Mouse (Mus musculus): ENCODE data around the gene Zfhx2. TPM values are rescaled to one million over a fixed set of nuclear protein-coding genes. Genes with fewer than 3 reads are reported as not detected.
A peak's percentile ranks its signal among the peaks of the same experiment; 100 is the strongest.

The Zfhx2 gene
- polyA plus RNA-seq, 1 experiment, result 0.98 TPM

DNA sequence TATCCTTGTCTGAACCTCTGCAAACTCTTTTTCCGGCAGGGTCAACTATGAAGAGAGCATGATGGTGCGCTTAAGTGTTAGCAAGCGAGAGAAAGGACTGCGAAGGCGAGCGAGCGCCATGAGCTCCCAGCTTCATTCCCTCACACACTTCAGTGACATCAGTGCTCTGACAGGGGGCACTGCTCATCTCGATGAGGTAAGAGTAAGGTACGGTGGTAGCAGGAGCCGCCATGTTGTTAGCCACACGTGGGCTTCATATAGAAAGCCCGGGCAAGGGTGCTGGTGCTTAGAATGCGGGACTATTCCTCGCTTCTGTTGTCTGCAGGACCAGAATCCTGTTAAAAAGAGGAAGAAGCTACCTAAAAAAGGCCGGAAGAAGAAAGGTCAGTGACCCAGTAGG, 69.1 kb downstream of the Zfhx2 start:
- Histone ChIP-seq H3ac (ENCODE audit: control insufficient read depth, insufficient read length) (no peak overlapping the region), H3K79me2 (ENCODE audit: control insufficient read depth, insufficient read depth) (no peaks in the 10 kb centered on the region), H3K36me3 (ENCODE audit: control insufficient read depth, insufficient read depth) (peaks cover 30% of the 10 kb centered on the region), H3K4me2 (ENCODE audit: low read depth) (no peak overlapping the region), H3K27me3 (ENCODE audit: control insufficient read depth, insufficient read depth, insufficient read length) (no peaks in the 10 kb centered on the region), H3K4me3 (no peak overlapping the region)
- TF ChIP-seq USF1 (IDR thresholded peaks at IDR 0.05; ENCODE audit: low read depth), result no peak
- TF ChIP-seq POLR2A (IDR thresholded peaks at IDR 0.05; ENCODE audit: insufficient read length, low read depth), result no peak
- no peak for TF ChIP-seq E2F4 (IDR thresholded peaks at IDR 0.05; ENCODE audit: insufficient read depth)
- no peak for TF ChIP-seq REST (IDR thresholded peaks at IDR 0.05; ENCODE audit: insufficient read depth, insufficient read length)
- TF ChIP-seq MYOG (IDR thresholded peaks at IDR 0.05; ENCODE audit: control insufficient read depth in 1 of 3, insufficient read depth in 1 of 3, insufficient read length in 2 of 3, low read depth in 2 of 3), result no peak
- TF ChIP-seq SRF (IDR thresholded peaks at IDR 0.05; ENCODE audit: control insufficient read depth, insufficient read length, low read depth), result no peak
- TF ChIP-seq CEBPB (IDR thresholded peaks at IDR 0.05; ENCODE audit: insufficient read depth, poor library complexity, severe bottlenecking), result no peak
- TF ChIP-seq POLR2AphosphoS2 (IDR thresholded peaks at IDR 0.05; ENCODE audit: insufficient read length, low read depth), result no peak
- TF ChIP-seq MYOD1 (IDR thresholded peaks at IDR 0.05; ENCODE audit: control insufficient read depth in 1 of 3, insufficient read length in 2 of 3, low read depth in 2 of 3), result no peak
- TF ChIP-seq MAX (IDR thresholded peaks at IDR 0.05; ENCODE audit: low read depth), result no peak
- no peak for TF ChIP-seq TCF3 (IDR thresholded peaks at IDR 0.05; ENCODE audit: insufficient read length, low read depth)

- H3K27me3 ChIP-seq (ENCODE audit: control insufficient read depth, insufficient read depth, insufficient read length), result no peaks in the 10 kb centered on the region
- peaks cover 25% of the 10 kb centered on the region for H3K36me3 ChIP-seq (ENCODE audit: control insufficient read depth, insufficient read depth)
- H3ac ChIP-seq (ENCODE audit: control insufficient read depth, insufficient read length), result no peak overlapping the region
- H3K4me3 ChIP-seq, result no peak overlapping the region
- peaks cover 3% of the 10 kb centered on the region for H3K79me2 ChIP-seq (ENCODE audit: control insufficient read depth, insufficient read depth)
- no peak overlapping the region for H3K4me2 ChIP-seq (ENCODE audit: low read depth)
- no peak for TF ChIP-seq MAX (IDR thresholded peaks at IDR 0.05; ENCODE audit: low read depth)
- no peak for TF ChIP-seq MYOD1 (IDR thresholded peaks at IDR 0.05; ENCODE audit: control insufficient read depth in 1 of 3, insufficient read length in 2 of 3, low read depth in 2 of 3)
- no peak for TF ChIP-seq USF1 (IDR thresholded peaks at IDR 0.05; ENCODE audit: low read depth)
- TF ChIP-seq POLR2A (IDR thresholded peaks at IDR 0.05; ENCODE audit: insufficient read length, low read depth), result no peak
- no peak for TF ChIP-seq MYOG (IDR thresholded peaks at IDR 0.05; ENCODE audit: control insufficient read depth in 1 of 3, insufficient read depth in 1 of 3, insufficient read length in 2 of 3, low read depth in 2 of 3)
These were observed 71.7 kb downstream of the Zfhx2 start for GRCm38 (mm10) chr14:55020394-55020793.

DNA sequence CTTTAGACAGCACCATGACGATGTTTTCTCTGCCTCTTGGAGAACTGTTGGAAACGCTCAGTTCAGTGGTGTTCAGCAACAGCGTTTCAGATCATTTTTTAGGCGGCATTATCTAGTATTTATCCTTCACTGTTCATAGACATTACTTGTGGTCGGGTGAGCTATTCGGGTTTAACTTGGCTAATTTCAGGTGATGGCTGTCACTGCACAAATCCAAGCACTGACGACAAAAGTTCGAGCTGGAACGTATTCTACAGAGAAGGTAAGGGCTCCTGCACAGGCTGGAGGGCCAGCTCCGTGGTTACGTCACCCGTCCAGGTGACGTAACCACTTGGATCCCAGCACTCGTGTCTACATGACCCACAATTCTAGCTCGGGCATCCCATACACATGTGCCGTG, 75.2 kb downstream of the Zfhx2 start:
- Histone ChIP-seq H3K36me3 (ENCODE audit: control insufficient read depth, insufficient read depth) (peaks cover 14% of the 10 kb centered on the region), H3K79me2 (ENCODE audit: control insufficient read depth, insufficient read depth) (peaks cover 3% of the 10 kb centered on the region), H3ac (ENCODE audit: control insufficient read depth, insufficient read length) (no peak overlapping the region), H3K4me3 (no peak overlapping the region), H3K27me3 (ENCODE audit: control insufficient read depth, insufficient read depth, insufficient read length) (no peaks in the 10 kb centered on the region), H3K4me2 (ENCODE audit: low read depth) (no peak overlapping the region)
- TF ChIP-seq MAX (IDR thresholded peaks at IDR 0.05; ENCODE audit: low read depth) (no peak), E2F4 (IDR thresholded peaks at IDR 0.05; ENCODE audit: insufficient read depth) (no peak), CEBPB (IDR thresholded peaks at IDR 0.05; ENCODE audit: insufficient read depth, poor library complexity, severe bottlenecking) (no peak), POLR2AphosphoS2 (IDR thresholded peaks at IDR 0.05; ENCODE audit: insufficient read length, low read depth) (no peak), POLR2A (IDR thresholded peaks at IDR 0.05; ENCODE audit: insufficient read length, low read depth) (no peak)

GRCm38 (mm10) chr14:55015767-55016111, 76.4 kb downstream of the Zfhx2 start:
- TF ChIP-seq TCF12 (IDR thresholded peaks at IDR 0.05; ENCODE audit: insufficient read depth, poor library complexity, severe bottlenecking), result no peak
- no peak for TF ChIP-seq POLR2A (IDR thresholded peaks at IDR 0.05; ENCODE audit: insufficient read length, low read depth)
- TF ChIP-seq MYOG (IDR thresholded peaks at IDR 0.05; ENCODE audit: control insufficient read depth in 1 of 3, insufficient read depth in 1 of 3, insufficient read length in 2 of 3, low read depth in 2 of 3), result no peak
- Histone ChIP-seq H3K79me2 (ENCODE audit: control insufficient read depth, insufficient read depth) (peaks cover 3% of the 10 kb centered on the region), H3K36me3 (ENCODE audit: control insufficient read depth, insufficient read depth) (peaks cover 8% of the 10 kb centered on the region), H3K4me2 (ENCODE audit: low read depth) (peak overlapping the region; percentile 90), H3K27me3 (ENCODE audit: control insufficient read depth, insufficient read depth, insufficient read length) (no peaks in the 10 kb centered on the region), H3K4me3 (peak overlapping the region; percentile 53), H3ac (ENCODE audit: control insufficient read depth, insufficient read length) (peak overlapping the region; percentile 78)

DNA sequence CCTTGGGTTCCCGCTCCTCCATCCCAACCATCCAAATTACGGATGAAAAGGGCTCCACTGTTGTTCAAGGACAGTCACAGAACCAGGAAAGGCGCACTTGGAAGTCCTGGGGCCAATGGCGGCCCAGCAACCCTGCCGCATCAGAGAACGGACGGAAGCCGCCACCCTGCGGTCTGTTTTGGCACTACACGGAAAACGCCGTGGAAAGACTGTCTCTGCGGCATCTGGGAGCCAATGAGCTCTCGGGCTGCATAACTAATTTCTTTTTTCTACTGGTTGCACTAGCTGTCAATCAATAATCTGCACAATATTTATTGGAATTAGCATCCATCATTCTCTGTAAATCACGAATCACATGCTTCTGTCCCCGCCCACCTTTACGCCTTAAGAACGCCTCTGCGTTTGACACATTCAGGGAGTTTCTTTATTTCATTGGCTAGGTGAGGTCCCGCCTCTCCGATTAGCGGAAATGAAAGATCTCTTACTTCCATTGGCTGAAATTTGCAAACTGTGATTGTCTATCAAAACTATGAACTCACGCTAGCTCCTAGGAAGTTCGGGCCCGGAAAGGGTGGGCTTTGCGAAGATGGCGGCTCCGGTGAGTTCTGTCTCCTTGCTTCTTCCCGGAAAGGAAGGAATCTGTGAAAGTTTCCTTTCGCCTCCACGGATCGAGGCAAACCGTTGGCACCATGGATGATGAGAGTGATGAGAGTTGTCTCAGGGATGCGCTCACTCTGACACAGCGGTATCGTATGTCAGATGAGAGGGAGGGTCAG, 76.9 kb downstream of the Zfhx2 start, which contains the start of gene Ngdn:
Gene Ngdn (plus strand): TSS at position 464 of the 776 bp plus-strand sequence.
- Histone ChIP-seq H3K79me2 (ENCODE audit: control insufficient read depth, insufficient read depth) (peaks cover 3% of the 10 kb centered on the region), H3K27me3 (ENCODE audit: control insufficient read depth, insufficient read depth, insufficient read length) (no peaks in the 10 kb centered on the region), H3K4me2 (ENCODE audit: low read depth) (peak within 1 kb of the TSS; percentile 95), H3K4me3 (peak within 1 kb of the TSS; percentile 53), H3ac (ENCODE audit: control insufficient read depth, insufficient read length) (peak within 1 kb of the TSS; percentile 78), H3K36me3 (ENCODE audit: control insufficient read depth, insufficient read depth) (peaks cover 5% of the 10 kb centered on the region)
- TF ChIP-seq POLR2A (IDR thresholded peaks at IDR 0.05; ENCODE audit: insufficient read length, low read depth) (peak; percentile 61), MYOG (IDR thresholded peaks at IDR 0.05; ENCODE audit: control insufficient read depth in 1 of 3, insufficient read depth in 1 of 3, insufficient read length in 2 of 3, low read depth in 2 of 3) (no peak), E2F4 (IDR thresholded peaks at IDR 0.05; ENCODE audit: insufficient read depth) (peak; percentile 48), USF1 (IDR thresholded peaks at IDR 0.05; ENCODE audit: low read depth) (peak; percentile 17), TCF3 (IDR thresholded peaks at IDR 0.05; ENCODE audit: insufficient read length, low read depth) (no peak), POLR2AphosphoS2 (IDR thresholded peaks at IDR 0.05; ENCODE audit: insufficient read length, low read depth) (peak; percentile 34), TCF12 (IDR thresholded peaks at IDR 0.05; ENCODE audit: insufficient read depth, poor library complexity, severe bottlenecking) (no peak)

Measured in myocyte (in vitro differentiated cells).